Mouse (Mus musculus): Measurements from ENCODE around the gene Fam174b. TPM values are rescaled to one million over a fixed set of nuclear protein-coding genes. Genes with fewer than 3 reads are reported as not detected.

The Fam174b gene
- 7.0 and 12.5 TPM in 2 replicates for total RNA-seq (2017)

DNA sequence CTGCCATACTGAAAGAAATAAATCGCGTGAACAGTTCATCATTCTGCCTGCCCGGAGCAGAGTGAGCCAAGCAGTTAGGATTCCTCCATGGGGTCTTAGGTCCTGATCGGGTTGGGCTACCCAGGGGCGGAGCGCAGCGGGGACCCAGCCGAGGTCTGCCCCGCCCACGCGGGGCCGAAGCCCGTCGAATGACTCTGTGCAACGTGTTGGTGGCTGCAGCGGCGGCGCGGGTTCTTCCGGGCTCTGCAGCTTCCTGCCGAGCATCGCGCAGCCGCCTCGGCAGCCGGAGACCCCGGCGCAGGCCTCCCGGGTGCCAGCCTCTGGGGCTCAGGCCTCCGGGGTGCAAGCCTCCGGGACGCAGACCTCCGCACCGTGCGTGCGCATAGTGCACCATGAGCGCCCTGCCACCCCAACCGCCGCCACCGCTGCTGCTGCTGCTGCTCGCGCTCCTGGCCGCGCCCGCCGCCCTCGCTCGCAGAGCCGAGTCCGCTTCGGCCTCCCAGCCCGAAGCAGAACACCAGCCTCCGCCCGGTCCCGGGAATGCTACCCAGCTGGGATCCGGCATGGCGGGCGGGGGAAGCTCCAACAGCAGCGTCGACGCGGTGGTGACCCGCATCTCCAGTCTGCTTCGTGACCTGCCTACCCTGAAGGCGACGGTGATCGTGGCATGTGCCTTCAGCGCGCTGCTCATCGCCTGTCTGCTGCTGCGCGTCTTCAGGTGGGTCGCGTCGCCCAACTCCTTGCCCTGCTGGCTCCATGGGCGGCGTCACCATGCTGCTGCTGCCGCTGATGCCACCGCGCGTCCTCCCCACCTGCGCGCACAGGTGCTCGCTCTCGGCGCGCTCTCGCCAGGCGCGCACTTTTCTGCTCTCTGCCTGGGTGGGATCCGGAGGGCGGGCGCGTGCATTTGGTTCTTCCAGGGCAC is at the start of gene Fam174b:
Gene Fam174b, plus strand, starts transcription at position 192 of the 925 bp plus-strand sequence.
- ATAC-seq (replicated peaks; ENCODE audit: low read depth, poor library complexity, severe bottlenecking): peak; percentile 74

- ATAC-seq (replicated peaks; ENCODE audit: low read depth, poor library complexity, severe bottlenecking): peak; percentile 96
These were observed 43.0 kb upstream of the Fam174b start for GRCm38 (mm10) chr7:73697092-73697491.

- ATAC-seq (replicated peaks; ENCODE audit: low read depth, poor library complexity, severe bottlenecking): no peak
These were observed 35.8 kb upstream of the Fam174b start for GRCm38 (mm10) chr7:73704305-73704704.

GRCm38 (mm10) chr7:73713506-73713905 is 26.6 kb upstream of the Fam174b start:
- ATAC-seq (replicated peaks; ENCODE audit: low read depth, poor library complexity, severe bottlenecking): no peak

- ATAC-seq (replicated peaks; ENCODE audit: low read depth, poor library complexity, severe bottlenecking): no peak
These were observed 24.0 kb upstream of the Fam174b start for GRCm38 (mm10) chr7:73715928-73716749.

DNA sequence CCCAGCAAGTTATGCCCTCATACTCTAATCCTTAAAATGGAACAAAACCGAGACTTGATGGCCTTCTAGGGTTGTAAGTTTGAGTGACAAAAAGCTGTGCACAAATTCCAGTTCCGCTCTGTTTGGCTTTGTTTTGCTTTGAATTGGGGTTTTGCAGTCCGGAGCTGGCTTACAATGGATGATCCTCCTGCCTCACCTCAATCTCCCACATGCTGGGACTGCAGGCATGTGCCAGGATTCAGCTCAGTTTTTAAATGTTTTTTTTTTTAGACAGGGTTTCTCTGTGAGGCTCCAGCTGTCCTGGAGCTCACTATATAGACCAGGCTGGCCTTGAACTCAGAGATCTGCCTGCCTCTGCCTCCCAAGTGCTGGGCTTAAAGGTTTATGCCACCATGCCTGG is 23.3 kb upstream of the Fam174b start:
- no peak for ATAC-seq (replicated peaks; ENCODE audit: low read depth, poor library complexity, severe bottlenecking)

GRCm38 (mm10) chr7:73718031-73718430 is 22.1 kb upstream of the Fam174b start:
- peak; percentile 66 for ATAC-seq (replicated peaks; ENCODE audit: low read depth, poor library complexity, severe bottlenecking)

DNA sequence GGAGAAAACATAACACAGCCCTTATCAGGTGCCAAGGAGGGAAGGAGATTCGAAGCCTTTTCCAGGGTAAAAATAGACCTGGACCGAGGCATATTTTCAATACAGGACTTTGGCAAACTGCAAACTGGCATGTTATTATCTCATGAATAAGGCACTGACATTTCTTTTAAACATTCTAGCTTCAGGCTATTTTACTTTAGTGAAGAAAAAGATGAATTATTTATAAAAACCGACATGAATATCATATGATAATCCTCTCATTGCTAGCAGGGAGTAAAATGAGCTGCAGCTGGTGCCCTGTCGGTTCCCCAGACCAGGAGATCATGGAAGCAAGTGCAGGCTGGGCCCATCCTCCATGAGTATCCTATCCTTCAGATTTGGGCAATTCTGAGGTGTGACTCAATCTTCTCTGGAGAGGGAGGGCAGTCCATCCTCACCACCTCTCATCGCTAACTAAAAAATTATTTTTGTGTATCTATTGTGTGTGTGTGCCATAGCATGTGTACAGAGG is 21.6 kb upstream of the Fam174b start:
- no peak for ATAC-seq (replicated peaks; ENCODE audit: low read depth, poor library complexity, severe bottlenecking)

- no peak for ATAC-seq (replicated peaks; ENCODE audit: low read depth, poor library complexity, severe bottlenecking)
These were observed 19.1 kb upstream of the Fam174b start for GRCm38 (mm10) chr7:73721046-73721445.

DNA sequence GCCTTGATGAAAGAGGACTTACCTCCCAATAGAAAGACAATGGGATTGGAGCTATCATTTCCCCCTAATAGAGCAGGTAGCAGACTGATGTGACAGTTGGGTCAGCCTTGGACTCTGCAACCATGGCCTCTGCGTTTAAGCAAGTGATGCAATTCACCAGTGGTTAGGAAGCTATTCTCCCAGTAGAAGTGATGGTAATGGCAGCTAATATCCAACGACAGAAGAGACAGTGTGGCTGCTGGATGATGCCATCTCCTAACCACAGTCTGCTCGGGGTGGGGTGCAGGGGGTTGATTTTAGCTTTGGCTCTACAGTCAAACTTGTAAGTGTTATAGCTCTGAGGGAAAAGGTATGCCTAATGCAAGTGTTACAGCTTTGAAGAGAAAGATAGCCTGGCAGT is 18.3 kb upstream of the Fam174b start:
- ATAC-seq (replicated peaks; ENCODE audit: low read depth, poor library complexity, severe bottlenecking): no peak

DNA sequence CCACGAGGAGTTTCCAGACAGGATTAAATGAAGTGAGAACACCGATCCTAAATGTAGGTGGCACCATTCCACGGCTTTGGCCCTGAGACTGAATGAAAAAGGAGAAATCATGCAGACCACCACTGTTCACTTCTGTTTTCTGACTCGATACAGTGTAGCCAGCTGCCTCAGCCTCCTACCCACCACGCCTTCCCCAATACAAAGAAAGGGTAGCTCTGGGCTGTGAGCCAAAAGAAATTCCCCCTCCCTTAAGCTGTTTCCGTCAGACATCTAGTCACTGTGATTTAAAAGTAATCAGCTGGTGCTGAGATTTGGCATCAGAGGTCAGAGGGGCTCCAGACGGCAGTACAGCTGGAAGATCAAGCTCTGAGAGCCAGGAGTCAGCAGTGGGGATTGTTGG is 10.2 kb upstream of the Fam174b start:
- 0 out of 2 replicates have a peak, but pooled peaks have one; percentile 15 for ATAC-seq (replicated peaks; ENCODE audit: low read depth, poor library complexity, severe bottlenecking)

DNA sequence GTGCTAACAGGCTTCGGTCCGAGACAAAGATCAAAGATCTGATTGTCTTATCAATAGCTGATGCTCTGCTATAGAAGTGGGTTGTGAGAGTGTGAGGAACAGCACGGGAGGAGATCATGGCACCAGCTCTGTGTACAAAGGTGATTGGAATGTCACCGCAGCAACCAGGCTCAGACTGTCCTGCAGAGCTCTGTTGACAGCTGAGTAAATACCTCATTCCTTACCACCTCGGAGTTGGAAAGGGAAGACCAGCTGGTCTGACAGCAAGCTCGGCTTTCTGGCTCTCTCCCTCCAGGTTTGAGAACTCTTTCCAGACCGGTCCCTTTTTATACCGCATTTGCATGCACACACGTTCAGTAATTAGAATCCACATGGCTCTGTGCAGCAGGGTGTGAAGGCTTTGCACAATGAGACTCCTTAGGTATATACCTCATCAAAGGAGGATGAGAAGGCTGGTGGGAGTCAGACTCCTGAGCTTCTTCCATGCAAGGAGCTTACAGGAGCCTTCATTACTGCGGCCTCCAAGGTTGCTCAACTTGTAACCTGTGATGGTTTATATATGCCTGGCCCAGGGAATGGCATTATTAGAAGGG is 9.6 kb upstream of the Fam174b start:
- no peak for ATAC-seq (replicated peaks; ENCODE audit: low read depth, poor library complexity, severe bottlenecking)

DNA sequence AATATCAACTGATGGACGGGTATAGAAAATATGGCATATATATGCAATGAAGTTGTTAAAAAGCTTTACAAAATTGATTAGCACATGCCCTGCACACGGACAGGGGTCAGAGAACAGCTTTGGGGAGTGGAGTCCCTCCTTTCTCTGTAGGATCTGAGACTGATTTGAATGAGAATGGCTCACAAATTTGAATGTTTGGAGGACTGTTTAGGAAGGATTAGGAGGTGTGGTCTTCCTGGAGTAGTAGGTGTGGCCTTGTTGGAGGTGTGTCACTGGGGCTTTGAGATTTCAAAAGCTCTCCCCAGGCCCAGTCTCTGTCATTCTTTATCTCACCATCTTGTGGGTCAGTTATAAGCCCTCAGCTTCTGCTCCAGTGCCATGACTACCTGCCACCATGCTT is 4.1 kb upstream of the Fam174b start:
- ATAC-seq (replicated peaks; ENCODE audit: low read depth, poor library complexity, severe bottlenecking): no peak

DNA sequence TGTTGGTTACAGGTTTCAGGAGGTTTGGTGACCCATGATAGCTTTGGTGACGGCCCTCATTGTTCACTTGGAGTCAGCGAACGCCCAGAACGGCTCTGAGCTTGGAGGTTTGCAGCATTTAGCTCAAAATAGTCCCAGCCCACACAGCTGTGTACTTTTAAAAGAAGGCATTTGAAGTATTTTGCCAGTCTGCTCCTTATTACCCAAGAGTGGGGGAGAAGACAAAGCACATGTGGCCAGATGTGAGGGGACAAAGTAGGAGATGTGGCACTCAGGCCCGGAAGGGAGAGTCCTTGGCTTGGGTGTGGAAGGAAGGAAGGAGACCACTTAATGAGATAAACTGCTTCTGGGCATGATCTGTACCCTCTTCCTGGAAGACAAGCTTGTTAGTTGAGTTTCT is 1.3 kb downstream of the Fam174b start:
- ATAC-seq (replicated peaks; ENCODE audit: low read depth, poor library complexity, severe bottlenecking): no peak

DNA sequence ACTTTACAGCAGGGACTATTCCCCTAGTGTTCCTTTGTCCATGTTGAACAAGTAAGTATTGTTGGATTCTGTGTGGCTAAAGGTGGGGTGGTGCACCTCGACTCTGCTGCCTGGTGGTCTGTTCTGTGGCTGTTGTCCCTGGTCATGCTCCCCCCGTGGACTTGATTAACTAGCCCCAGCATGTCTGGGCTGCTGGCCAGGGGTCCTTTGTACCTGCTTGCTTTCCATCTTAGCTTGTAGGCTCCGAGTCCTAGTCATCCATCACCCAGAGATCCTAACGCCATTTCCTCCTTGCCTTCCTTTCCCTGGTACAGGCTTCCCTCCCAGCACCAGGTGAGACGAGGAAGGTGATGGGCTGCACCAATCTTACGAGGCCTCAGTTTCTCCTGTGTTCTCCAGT is 1.7 kb downstream of the Fam174b start:
- no peak for ATAC-seq (replicated peaks; ENCODE audit: low read depth, poor library complexity, severe bottlenecking)

- no peak for ATAC-seq (replicated peaks; ENCODE audit: low read depth, poor library complexity, severe bottlenecking)
These were observed 3.0 kb downstream of the Fam174b start for GRCm38 (mm10) chr7:73743144-73743543.

DNA sequence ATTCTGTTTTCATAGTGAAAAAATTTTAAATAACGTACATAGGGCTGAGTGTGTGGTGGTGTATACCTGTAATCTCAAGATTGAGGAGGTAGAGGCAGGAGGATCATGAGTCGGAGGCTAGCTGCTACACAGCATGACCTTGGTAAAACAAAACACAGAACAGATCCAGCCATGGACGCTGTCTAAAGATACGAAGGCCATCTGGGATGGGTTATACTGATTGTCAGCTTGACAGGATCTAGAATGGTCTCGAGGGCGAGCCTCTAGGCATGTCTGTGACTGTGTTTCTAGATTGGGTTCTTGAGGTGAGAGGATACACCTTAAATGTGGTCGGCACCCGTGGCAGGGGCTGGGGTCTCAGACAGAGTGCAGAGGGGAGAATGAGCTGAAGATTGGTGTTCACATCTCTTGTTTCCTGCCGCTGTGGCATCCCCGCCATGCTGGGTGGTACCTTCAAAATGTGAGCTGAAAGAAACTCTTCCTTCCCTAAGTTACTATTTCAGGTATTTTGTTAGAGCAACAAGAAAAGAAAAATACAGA is 3.8 kb downstream of the Fam174b start:
- ATAC-seq (replicated peaks; ENCODE audit: low read depth, poor library complexity, severe bottlenecking): no peak

DNA sequence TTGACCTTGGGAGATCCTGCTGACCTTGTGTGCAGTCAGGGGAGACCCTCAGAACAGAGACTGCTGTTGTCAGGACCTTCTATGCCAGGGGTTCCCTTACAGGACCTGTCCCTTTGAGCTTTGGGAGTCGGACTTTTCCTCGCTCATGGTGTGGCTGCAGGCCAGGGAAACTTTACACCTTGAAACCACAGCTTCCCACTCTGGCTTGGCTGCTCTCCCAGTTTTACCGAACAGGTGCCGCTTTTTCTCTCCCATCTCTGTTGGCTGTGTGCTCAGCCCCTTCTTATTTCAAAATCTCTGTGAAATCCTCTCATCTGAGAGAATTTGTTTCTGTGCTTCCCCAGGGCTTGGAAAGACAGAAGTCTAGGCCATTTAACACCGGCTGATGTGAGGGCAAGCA is 5.8 kb downstream of the Fam174b start:
- no peak for ATAC-seq (replicated peaks; ENCODE audit: low read depth, poor library complexity, severe bottlenecking)

DNA sequence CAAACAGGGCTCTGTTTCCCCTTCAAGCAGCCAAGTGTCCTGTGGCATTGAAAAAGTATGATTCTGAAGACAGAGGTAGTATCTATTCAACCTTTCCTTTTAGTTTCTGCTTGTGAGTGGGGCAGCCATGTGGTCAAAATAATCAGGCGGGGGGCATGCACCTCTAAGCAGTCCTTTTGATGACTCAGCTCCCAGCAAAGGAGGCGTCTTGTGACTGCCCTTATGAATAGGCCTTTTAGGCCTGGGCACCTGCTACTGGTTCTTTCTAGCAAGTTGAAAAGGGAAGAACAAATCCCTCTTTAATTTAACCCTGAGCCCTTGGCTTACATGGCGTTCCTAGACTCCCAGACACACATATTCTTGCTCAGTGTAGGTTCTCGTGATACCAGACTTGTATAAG is 6.7 kb downstream of the Fam174b start:
- ATAC-seq (replicated peaks; ENCODE audit: low read depth, poor library complexity, severe bottlenecking): no peak

GRCm38 (mm10) chr7:73747531-73747930 is 7.4 kb downstream of the Fam174b start:
- no peak for ATAC-seq (replicated peaks; ENCODE audit: low read depth, poor library complexity, severe bottlenecking)
